Mouse (Mus musculus) gastrocnemius, adult 2 months (tissue): ENCODE measurements around the gene Mras. TPM values are rescaled to one million over a fixed set of nuclear protein-coding genes. Genes with fewer than 3 reads are reported as not detected.
A peak's percentile ranks its signal among the peaks of the same experiment; 100 is the strongest.

Experiments used
- DNase-seq: peaks from one replicate; pipeline ENCODE4 v3.0.0; 2022
- H3K27ac ChIP-seq: fragments of 200-600 bp; 2 replicates; pipeline ENCODE4 v1.8.1; 2022; ENCODE audit warnings: mild to moderate bottlenecking
- H3K4me3 ChIP-seq: fragments of 200-600 bp; 2 replicates; pipeline ENCODE4 v1.8.1; 2022; ENCODE audit warnings: mild to moderate bottlenecking, moderate library complexity
- CTCF ChIP-seq: fragments of 200-600 bp; IDR thresholded peaks from 2 replicates; pipeline ENCODE4 v1.8.1; 2022; ENCODE audit warnings: antibody characterized with exemption, mild to moderate bottlenecking, moderate library complexity
- intact Hi-C: fragments of 180-260 bp; cut with DNase I; formaldehyde crosslinking; loops from one replicate; pipeline ENCODE4 v1.15.1; 2025
- total RNA-seq, 2 experiments: library from RNA; stranded (reverse); gene quantifications; 2 replicates each; pipeline ENCODE4 v1.2.3; 2021

Gene Mras
- total RNA-seq, 2 experiments from 2014 or later, result 5.0 to 5.7 TPM

- peak; percentile 60 for DNase-seq
- TF ChIP-seq CTCF, result peak; percentile 77
- no peak overlapping the region for H3K4me3 ChIP-seq
- intact Hi-C loops, result loop anchor here (2.0 to 5.0 kb wide), 2 partner anchors 122 to 204 kb away; no protein-coding TSS in a partner anchor
- H3K27ac ChIP-seq, result no peak overlapping the region
These were observed 21.5 kb upstream of the Mras start for GRCm38 (mm10) chr9:99458529-99459208.

- H3K4me3 ChIP-seq, result no peak overlapping the region
- intact Hi-C loops, result loop anchor here (5.0 kb wide), 1 partner anchor 392 kb away; no protein-coding TSS in a partner anchor
- H3K27ac ChIP-seq, result no peak overlapping the region
- no peak for DNase-seq
- TF ChIP-seq CTCF, result no peak
These were observed 17.0 kb upstream of the Mras start for GRCm38 (mm10) chr9:99454211-99454610.

GRCm38 (mm10) chr9:99451161-99451560 is 14.0 kb upstream of the Mras start, which contains the start of gene Nme9:
Nme9 (plus strand) TSS chr9:99451475.
- intact Hi-C loops, result loop anchor here (5.0 kb wide), 1 partner anchor 389 kb away; no protein-coding TSS in a partner anchor
- DNase-seq, result no peak
- no peak for TF ChIP-seq CTCF
- Histone ChIP-seq H3K27ac (no peak within 1 kb of the TSS), H3K4me3 (no peak within 1 kb of the TSS)

- peak; percentile 46 for TF ChIP-seq CTCF
- intact Hi-C loops, result loop anchor here (5.0 kb wide), 2 partner anchors 73 to 388 kb away; no protein-coding TSS in a partner anchor
These were observed 12.9 kb upstream of the Mras start for GRCm38 (mm10) chr9:99449886-99450647.

DNA sequence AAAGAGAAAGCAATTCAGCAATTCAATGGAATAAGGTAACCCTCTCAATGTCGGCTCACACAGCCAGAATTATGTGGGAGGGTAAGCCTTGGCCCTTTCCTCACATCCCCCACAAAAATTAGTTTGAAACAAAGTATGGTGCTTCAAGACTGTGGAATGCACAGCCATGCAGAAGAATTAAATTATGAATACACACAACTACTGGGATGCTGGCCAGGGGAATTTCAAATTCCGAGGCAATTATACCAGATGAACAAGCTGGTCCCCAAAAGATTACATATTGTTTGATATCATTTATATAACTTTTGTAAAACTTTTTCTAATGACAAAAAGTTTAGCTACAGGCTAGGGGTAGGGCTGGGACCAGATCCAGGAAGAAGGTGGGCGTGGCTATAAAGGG is 10.1 kb upstream of the Mras start:
- no peak overlapping the region for H3K4me3 ChIP-seq
- H3K27ac ChIP-seq, result no peak overlapping the region

More at GRCm38 (mm10) chr9:99449886-99450647, 12.9 kb upstream of the Mras start:
- H3K4me3 ChIP-seq, result no peak overlapping the region
- DNase-seq, result no peak
- H3K27ac ChIP-seq, result no peak overlapping the region

GRCm38 (mm10) chr9:99446259-99446658 is 9.1 kb upstream of the Mras start:
- TF ChIP-seq CTCF, result no peak
- no peak overlapping the region for H3K4me3 ChIP-seq
- intact Hi-C loops, result loop anchor here (5.0 kb wide), 1 partner anchor 69 kb away; no protein-coding TSS in a partner anchor
- no peak for DNase-seq
- no peak overlapping the region for H3K27ac ChIP-seq

More for the DNA sequence above, 10.1 kb upstream of the Mras start:
- TF ChIP-seq CTCF, result no peak
- no peak for DNase-seq
- intact Hi-C loops, result loop anchor here (5.0 kb wide), 1 partner anchor 70 kb away; no protein-coding TSS in a partner anchor

GRCm38 (mm10) chr9:99444590-99445178 is 7.5 kb upstream of the Mras start:
- Histone ChIP-seq H3K4me3 (no peak overlapping the region), H3K27ac (no peak overlapping the region)
- no peak for DNase-seq
- peak; percentile 63 for TF ChIP-seq CTCF
- intact Hi-C loops, result loop anchor here (5.0 kb wide), 1 partner anchor 67 kb away; no protein-coding TSS in a partner anchor

GRCm38 (mm10) chr9:99441647-99442433 is 4.7 kb upstream of the Mras start:
- Histone ChIP-seq H3K27ac (no peak overlapping the region), H3K4me3 (no peak overlapping the region)
- TF ChIP-seq CTCF, result no peak
- intact Hi-C loops, result no loop called here
- DNase-seq, result no peak

DNA sequence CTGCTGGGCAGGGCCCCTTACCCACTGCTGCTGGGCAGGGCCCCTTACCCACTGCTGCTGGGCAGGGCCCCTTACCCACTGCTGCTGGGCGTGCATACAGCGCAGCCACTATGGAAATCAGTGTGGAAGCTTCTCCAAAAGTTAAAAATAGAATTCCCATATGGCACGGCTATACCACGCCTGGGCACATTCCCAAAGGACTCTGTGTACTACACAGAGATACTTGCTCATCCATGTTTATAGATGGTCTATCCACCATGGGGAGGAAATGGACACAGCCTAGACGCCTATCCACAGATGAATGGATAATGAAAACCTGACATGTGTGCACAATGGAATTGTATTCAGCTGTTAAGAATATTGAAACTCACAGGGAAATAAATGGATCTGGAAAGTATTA is 3.8 kb upstream of the Mras start:
- no peak for DNase-seq
- no peak overlapping the region for H3K4me3 ChIP-seq
- intact Hi-C loops, result no loop called here
- no peak overlapping the region for H3K27ac ChIP-seq
- no peak for TF ChIP-seq CTCF

DNA sequence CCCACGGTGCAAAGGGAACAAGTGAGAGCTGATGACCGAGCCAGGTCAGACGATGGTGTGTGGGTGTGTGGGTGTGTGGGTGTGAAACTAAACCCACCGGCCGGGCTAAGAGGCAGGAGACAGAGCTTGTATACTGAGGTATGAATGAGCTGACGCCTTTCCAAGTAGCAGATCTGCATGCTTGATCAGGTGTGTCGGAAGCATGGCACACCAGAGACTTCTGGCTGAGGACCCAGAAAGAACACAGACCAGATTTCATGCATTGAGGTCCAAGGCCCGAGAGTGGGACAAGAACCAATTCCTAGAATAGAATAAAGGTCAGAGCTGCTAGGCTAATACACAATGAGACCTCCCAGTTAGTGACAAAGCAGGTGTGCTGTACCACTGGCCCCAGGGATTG is 1.9 kb upstream of the Mras start:
- TF ChIP-seq CTCF, result no peak
- Histone ChIP-seq H3K27ac (no peak overlapping the region), H3K4me3 (no peak overlapping the region)
- intact Hi-C loops, result loop anchor here (10.0 kb wide), 1 partner anchor 194 kb away; the partner anchor contains the start of gene Cep70
- DNase-seq, result no peak

- TF ChIP-seq CTCF, result no peak
- Histone ChIP-seq H3K4me3 (peak overlapping the region; percentile 91), H3K27ac (peak overlapping the region; percentile 98; the same call in 1 of the 2 replicates)
- DNase-seq, result no peak
- intact Hi-C loops, result loop anchor here (2.0 to 10.0 kb wide), 2 partner anchors 37 to 193 kb away; partner anchors contain the start of gene Cep70
These were observed 792 bp upstream of the Mras start for GRCm38 (mm10) chr9:99437781-99438565.
